Mouse (Mus musculus): Measurements from ENCODE around the gene Il2rb.

DNA sequence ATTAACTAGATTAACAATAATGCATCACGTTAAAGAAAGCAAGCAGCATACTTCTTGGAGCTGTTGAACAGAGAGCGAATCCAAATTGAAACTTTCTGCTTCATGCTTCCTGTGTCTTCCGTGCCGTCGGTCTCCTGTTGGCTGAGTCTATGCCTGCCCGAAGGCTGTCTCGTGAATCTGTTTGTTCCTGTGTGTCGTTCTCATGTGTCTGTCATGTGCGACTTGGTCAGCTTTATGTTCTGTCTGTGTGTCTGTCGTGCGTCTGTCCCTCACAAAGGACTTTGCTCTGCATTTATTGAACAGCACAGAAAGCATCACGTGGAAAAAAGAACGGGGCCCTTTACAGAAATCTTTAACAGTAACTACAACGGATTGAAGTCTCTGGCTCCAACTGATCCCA lies 17.9 kb upstream of the Il2rb start:
- TF ChIP-seq POLR2A (IDR thresholded peaks at IDR 0.05; ENCODE audit: borderline replicate concordance, extremely low read depth, low read depth, low read length) (no peak), CTCF (IDR thresholded peaks at IDR 0.05; ENCODE audit: insufficient read depth, low read length) (no peak)

Data from lung, adult 2 months (tissue).